Mouse (Mus musculus): ENCODE measurements around the gene Slc9a1.

DNA sequence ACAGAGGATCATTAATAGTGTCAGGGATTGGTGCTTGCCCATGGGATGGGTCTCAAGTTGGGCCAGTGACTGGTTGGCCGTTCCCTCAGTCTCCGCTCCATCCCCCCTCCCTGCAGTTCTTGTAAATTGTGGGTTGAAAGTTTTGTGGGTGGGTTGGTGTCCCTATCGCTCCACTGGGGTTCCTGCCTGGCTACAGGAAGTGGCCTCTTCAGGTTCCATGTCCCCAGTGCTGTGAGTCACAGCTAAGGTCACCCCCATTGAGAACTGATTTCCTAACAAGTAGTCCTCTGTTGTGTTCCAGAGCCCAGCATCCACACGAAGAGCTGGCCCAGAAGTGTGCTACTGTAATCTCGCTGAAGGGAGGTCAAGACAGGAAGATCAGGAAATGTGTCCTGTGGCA lies 56.6 kb downstream of the Slc9a1 start:
- TF ChIP-seq CTCF (IDR thresholded peaks at IDR 0.05; ENCODE audit: low read depth) (no peak), EP300 (IDR thresholded peaks at IDR 0.05; ENCODE audit: low read depth) (no peak)
